Mouse (Mus musculus) layer of hippocampus, postnatal 36 days (tissue): ENCODE data around the gene Ethe1. TPM values are rescaled to one million over a fixed set of nuclear protein-coding genes. Genes with fewer than 3 reads are reported as not detected.

ENCODE experiments used
- total RNA-seq, 2 experiments: library from RNA; stranded (reverse); gene quantifications; 2 replicates each; pipeline ENCODE4 v1.2.3; 2021

Gene Ethe1
- total RNA-seq, 2 experiments from 2014 or later: 10.0 to 12.0 TPM

Other genes starting within 250 kb of the Ethe1 start
- gene Lypd5, start 238.3 kb upstream of the Ethe1 start, total RNA-seq: not detected
- under 1 TPM; 0.17 to 0.48 TPM for gene Kcnn4, start 217.3 kb upstream of the Ethe1 start, total RNA-seq
- 10 to 100 TPM; 33.8 to 39.0 TPM for gene Smg9, start 187.9 kb upstream of the Ethe1 start, total RNA-seq
- not detected for gene Irgc1, start 135.2 kb upstream of the Ethe1 start, total RNA-seq
- gene Plaur, start 125.1 kb upstream of the Ethe1 start, total RNA-seq: under 1 TPM in 1 of 2 experiments, not detected in 1; 0.68 TPM
- 100 to 1,000 TPM; 137 to 142 TPM for gene Cadm4, start 105.5 kb upstream of the Ethe1 start, total RNA-seq
- gene Zfp428, start 80.5 kb upstream of the Ethe1 start, total RNA-seq: 10 to 100 TPM; 36.2 to 42.1 TPM
- gene AC161166.1, start 75.1 kb upstream of the Ethe1 start, total RNA-seq: not detected
- gene Irgq, start 56.9 kb upstream of the Ethe1 start, total RNA-seq: 10 to 100 TPM; 67.7 to 69.6 TPM
- gene Pinlyp, start 41.4 kb upstream of the Ethe1 start, total RNA-seq: not detected
- 10 to 100 TPM; 34.2 to 37.7 TPM for gene Xrcc1, start 41.3 kb upstream of the Ethe1 start, total RNA-seq
- 1 to 10 TPM; 4.7 to 5.7 TPM for gene Zfp575, start 98 bp downstream of the Ethe1 start, total RNA-seq
- under 1 TPM in 1 of 2 experiments, not detected in 1; 0.30 TPM for gene Phldb3, start 23.2 kb downstream of the Ethe1 start, total RNA-seq
- under 1 TPM; 0.40 to 0.68 TPM for gene Lypd3, start 49.0 kb downstream of the Ethe1 start, total RNA-seq
- not detected for gene Tex101, start 89.1 kb downstream of the Ethe1 start, total RNA-seq
- gene BC049730, start 121.7 kb downstream of the Ethe1 start, total RNA-seq: not detected
- gene Gm4763, start 139.4 kb downstream of the Ethe1 start, total RNA-seq: not detected
- not detected for gene Cd177, start 172.8 kb downstream of the Ethe1 start, total RNA-seq
- not detected for gene Ceacam10, start 189.7 kb downstream of the Ethe1 start, total RNA-seq